Comparison of ENCODE assay signal across 8 mouse cellular contexts in genomic region chr19:4755565-4756192, GRCm38 (mm10). TPM values are rescaled to one million over a fixed set of nuclear protein-coding genes. Genes with fewer than 3 reads are reported as not detected.
DNase-seq lines count a peak whose midpoint lies in the region; ATAC-seq and TF ChIP-seq lines count a peak whose summit lies in the region.

No protein-coding gene starts in this region.

- CTCF ChIA-PET in Patski (lab: Charles Lee): interaction anchor here (0.7 to 1.9 kb wide), 8 partner anchors 9 to 94 kb away, joined by 3 to 10 read pairs (median 4); no protein-coding TSS in a partner anchor

- peak overlapping the region; percentile 99 for H3K27ac ChIP-seq in hindbrain, embryonic 15.5 days (replicated peaks)

- H3K4me2 ChIP-seq in hindbrain, embryonic 15.5 days: peak overlapping the region; percentile 74

- DNase-seq in Patski (ENCODE audit: low read depth, low spot score): peak; percentile 68
- DNase-seq in cerebellum, postnatal 14 days: peak; percentile 95 to 96
- peak; percentile 80 to 85 for DNase-seq in frontal cortex, postnatal 25 days (ENCODE audit: low spot score in 2 of 2)
- peak; percentile 84 for DNase-seq in left cerebral cortex, adult 11 months (ENCODE audit: low spot score)
- DNase-seq in lung, postnatal 4 days: peak; percentile 88 to 92
- DNase-seq in retina, postnatal 7 days (ENCODE audit: low read depth, low spot score): peak; percentile 85
- peak; percentile 73 for DNase-seq in urinary bladder, adult 2 months (ENCODE audit: low spot score)

- H3K9ac ChIP-seq in hindbrain, embryonic 15.5 days: peak overlapping the region; percentile 46

- H3K4me1 ChIP-seq in hindbrain, embryonic 15.5 days (replicated peaks): peaks cover 36% of the 10 kb centered on the region

- peak overlapping the region; percentile 81 for H3K4me3 ChIP-seq in hindbrain, embryonic 15.5 days

- no peaks in the 10 kb centered on the region for H3K27me3 ChIP-seq in Patski
- no peaks in the 10 kb centered on the region for H3K27me3 ChIP-seq in hindbrain, embryonic 15.5 days

- POLR2A ChIA-PET in Patski (lab: Charles Lee): interaction anchor here (0.6 to 1.4 kb wide), 6 partner anchors 12 to 129 kb away, joined by 3 to 5 read pairs (median 3); no protein-coding TSS in a partner anchor

- H3K36me3 ChIP-seq in hindbrain, embryonic 15.5 days: peaks cover 19% of the 10 kb centered on the region

- under 1% methylated on average over 10 of the region's 10 CpGs for WGBS in hindbrain, embryonic 15.5 days

- peak; percentile 97 for TF ChIP-seq CTCF in Patski (IDR thresholded peaks at IDR 0.05)

- no peaks in the 10 kb centered on the region for H3K9me3 ChIP-seq in hindbrain, embryonic 15.5 days

- in situ Hi-C loops in Patski (cut with MboI; ENCODE audit: low pct_unique_long_range_greater_than_20kb): loop anchor here (5.0 to 10.0 kb wide), 3 partner anchors 87 to 229 kb away; partner anchors contain the start of gene Bbs1

- peak; percentile 65 for ATAC-seq in Patski
- ATAC-seq in hindbrain, embryonic 15.5 days (ENCODE audit: low FRiP score, low read depth): peak; percentile 63

RNA-seq across cellular contexts. Expression of gene Rbm4b, which starts 0.6 kb away (rescaled TPM):
- polyA plus RNA-seq in Patski (2021): 19.3 TPM
- 134 and 139 TPM in 2 replicates for polyA plus RNA-seq in hindbrain, embryonic 15.5 days (2015; fragmentation: Nextera tagmentation; extraction: Ambion mirVana)
- polyA plus RNA-seq in urinary bladder, adult 2 months (2012; rRNA removed): 10.5 and 11.1 TPM in 2 replicates

RNA-seq across cellular contexts. Expression of gene Rbm4, which starts 38.0 kb away (rescaled TPM):
- polyA plus RNA-seq in Patski (2021): 42.3 TPM
- polyA plus RNA-seq in hindbrain, embryonic 15.5 days (2015; fragmentation: Nextera tagmentation; extraction: Ambion mirVana): 72.3 and 87.5 TPM in 2 replicates
- 36.9 and 43.3 TPM in 2 replicates for polyA plus RNA-seq in urinary bladder, adult 2 months (2012; rRNA removed)

RNA-seq across cellular contexts. Expression of gene Sptbn2, which starts 44.7 kb away (rescaled TPM):
- 1.0 TPM for polyA plus RNA-seq in Patski (2021)
- polyA plus RNA-seq in hindbrain, embryonic 15.5 days (2015; fragmentation: Nextera tagmentation; extraction: Ambion mirVana): 29.2 and 33.5 TPM in 2 replicates
- polyA plus RNA-seq in urinary bladder, adult 2 months (2012; rRNA removed): 1.4 and 2.4 TPM in 2 replicates

RNA-seq across cellular contexts. Expression of gene Gm21992, which starts 55.7 kb away (rescaled TPM):
- 9.9 TPM for polyA plus RNA-seq in Patski (2021)
- 22.9 and 23.9 TPM in 2 replicates for polyA plus RNA-seq in hindbrain, embryonic 15.5 days (2015; fragmentation: Nextera tagmentation; extraction: Ambion mirVana)
- polyA plus RNA-seq in urinary bladder, adult 2 months (2012; rRNA removed): 12.7 and 17.2 TPM in 2 replicates

RNA-seq across cellular contexts. Expression of gene Rbm14, which starts 55.8 kb away (rescaled TPM):
- polyA plus RNA-seq in Patski (2021): 36.5 TPM
- polyA plus RNA-seq in hindbrain, embryonic 15.5 days (2015; fragmentation: Nextera tagmentation; extraction: Ambion mirVana): 62.4 and 64.8 TPM in 2 replicates
- 17.1 and 17.5 TPM in 2 replicates for polyA plus RNA-seq in urinary bladder, adult 2 months (2012; rRNA removed)

Comparison
In these comparisons a context has a peak if more than half of its experiments do, and no peak if none do; other contexts are left out.
1. Peak in every context shown above with its lines: DNase-seq, ATAC-seq, H3K4me3 ChIP-seq and H3K27ac ChIP-seq.